Mouse (Mus musculus): ENCODE measurements around the gene Ces1e. TPM values are rescaled to one million over a fixed set of nuclear protein-coding genes. Genes with fewer than 3 reads are reported as not detected.
"Not testable (repeated sequence)": the region's sequence is repeated elsewhere in the genome, so short reads cannot be mapped to it uniquely, and the experiment has no call there.

The Ces1e gene
- total and polyA plus RNA-seq, 2 experiments from 2014 or later = not detected

- H3K4me1 ChIP-seq (ENCODE audit: insufficient read depth) = no peaks in the 10 kb centered on the region
- H3K27ac ChIP-seq (ENCODE audit: low read depth, low read length) = no peak overlapping the region
- H3K4me2 ChIP-seq (ENCODE audit: low read depth) = no peak overlapping the region
- no peaks in the 10 kb centered on the region for H3K36me3 ChIP-seq (ENCODE audit: insufficient read depth)
- no peak overlapping the region for H3K4me3 ChIP-seq (ENCODE audit: low read depth, low read length)
- DNase-seq (no peak), ATAC-seq (no peak)
- no peak overlapping the region for H3K9ac ChIP-seq
- TF ChIP-seq CTCF (IDR thresholded peaks at IDR 0.05; ENCODE audit: low read depth) = no peak
- 80% methylated on average over 3 of the region's 3 CpGs for WGBS
- H3K27me3 ChIP-seq (ENCODE audit: insufficient read depth, low read length) = no peaks in the 10 kb centered on the region
- no peaks in the 10 kb centered on the region for H3K9me3 ChIP-seq (ENCODE audit: low read length)
Observed at GRCm38 (mm10) chr8:93221896-93222295, 7.5 kb downstream of the Ces1e start.

- DNase-seq = no peak
- no peak for ATAC-seq
- no peak overlapping the region for H3K27ac ChIP-seq (ENCODE audit: low read depth, low read length)
Observed at GRCm38 (mm10) chr8:93217867-93218266, 11.6 kb downstream of the Ces1e start.

GRCm38 (mm10) chr8:93217375-93217774 is 12.0 kb downstream of the Ces1e start:
- no peak overlapping the region for H3K4me3 ChIP-seq (ENCODE audit: low read depth, low read length)
- ATAC-seq (no peak), DNase-seq (no peak)
- no peaks in the 10 kb centered on the region for H3K4me1 ChIP-seq (ENCODE audit: insufficient read depth)
- no peaks in the 10 kb centered on the region for H3K9me3 ChIP-seq (ENCODE audit: low read length)
- 76% methylated on average over 1 of the region's 1 CpGs for WGBS
- no peaks in the 10 kb centered on the region for H3K36me3 ChIP-seq (ENCODE audit: insufficient read depth)
- H3K27ac ChIP-seq (ENCODE audit: low read depth, low read length) = no peak overlapping the region
- no peak overlapping the region for H3K4me2 ChIP-seq (ENCODE audit: low read depth)
- no peak for TF ChIP-seq CTCF (IDR thresholded peaks at IDR 0.05; ENCODE audit: low read depth)
- H3K9ac ChIP-seq = no peak overlapping the region
- no peaks in the 10 kb centered on the region for H3K27me3 ChIP-seq (ENCODE audit: insufficient read depth, low read length)

More at GRCm38 (mm10) chr8:93217867-93218266, 11.6 kb downstream of the Ces1e start:
- no peaks in the 10 kb centered on the region for H3K36me3 ChIP-seq (ENCODE audit: insufficient read depth)
- no peaks in the 10 kb centered on the region for H3K27me3 ChIP-seq (ENCODE audit: insufficient read depth, low read length)
- TF ChIP-seq CTCF (IDR thresholded peaks at IDR 0.05; ENCODE audit: low read depth) = no peak; the same call in 1 of the 2 replicates
- H3K9me3 ChIP-seq (ENCODE audit: low read length) = no peaks in the 10 kb centered on the region
- no peak overlapping the region for H3K4me2 ChIP-seq (ENCODE audit: low read depth)
- H3K9ac ChIP-seq = no peak overlapping the region
- WGBS = 82% methylated on average over 4 of the region's 4 CpGs
- no peaks in the 10 kb centered on the region for H3K4me1 ChIP-seq (ENCODE audit: insufficient read depth)
- H3K4me3 ChIP-seq (ENCODE audit: low read depth, low read length) = no peak overlapping the region

- TF ChIP-seq CTCF (IDR thresholded peaks at IDR 0.05; ENCODE audit: low read depth) = no peak
- Histone ChIP-seq H3K36me3 (ENCODE audit: insufficient read depth) (no peaks in the 10 kb centered on the region), H3K4me3 (ENCODE audit: low read depth, low read length) (no peak overlapping the region), H3K27ac (ENCODE audit: low read depth, low read length) (no peak overlapping the region), H3K9me3 (ENCODE audit: low read length) (no peaks in the 10 kb centered on the region), H3K9ac (no peak overlapping the region), H3K4me1 (ENCODE audit: insufficient read depth) (no peaks in the 10 kb centered on the region), H3K27me3 (ENCODE audit: insufficient read depth, low read length) (no peaks in the 10 kb centered on the region), H3K4me2 (ENCODE audit: low read depth) (no peak overlapping the region)
- DNase-seq = no peak
- ATAC-seq = no peak
Observed at GRCm38 (mm10) chr8:93211091-93211490, 18.3 kb downstream of the Ces1e start.

- not testable (repeated sequence) for ATAC-seq; H3K4me2 ChIP-seq (ENCODE audit: low read depth); H3K4me1 ChIP-seq (ENCODE audit: insufficient read depth); H3K9ac ChIP-seq; DNase-seq; H3K27me3 ChIP-seq (ENCODE audit: insufficient read depth, low read length); H3K9me3 ChIP-seq (ENCODE audit: low read length); H3K4me3 ChIP-seq (ENCODE audit: low read depth, low read length); H3K36me3 ChIP-seq (ENCODE audit: insufficient read depth); H3K27ac ChIP-seq (ENCODE audit: low read depth, low read length)
- 46% methylated on average over 7 of the region's 7 CpGs for WGBS
Observed at GRCm38 (mm10) chr8:93199146-93199545, 30.3 kb downstream of the Ces1e start.

- Histone ChIP-seq H3K36me3 (ENCODE audit: insufficient read depth) (no peaks in the 10 kb centered on the region), H3K9me3 (ENCODE audit: low read length) (no peaks in the 10 kb centered on the region), H3K4me1 (ENCODE audit: insufficient read depth) (no peaks in the 10 kb centered on the region), H3K4me3 (ENCODE audit: low read depth, low read length) (no peak within 1 kb of the TSS), H3K9ac (no peak within 1 kb of the TSS), H3K27me3 (ENCODE audit: insufficient read depth, low read length) (no peaks in the 10 kb centered on the region), H3K27ac (ENCODE audit: low read depth, low read length) (no peak within 1 kb of the TSS), H3K4me2 (ENCODE audit: low read depth) (no peak within 1 kb of the TSS)
- no peak for ATAC-seq
- no peak for DNase-seq
- TF ChIP-seq CTCF (IDR thresholded peaks at IDR 0.05; ENCODE audit: low read depth) = no peak
- 83% methylated on average over 8 of the region's 8 CpGs for WGBS
Observed at GRCm38 (mm10) chr8:93197685-93198525, 31.5 kb downstream of the Ces1e start, which contains the start of gene Ces1d. TSS of gene Ces1d (minus strand) at chr8:93197838.

GRCm38 (mm10) chr8:93196436-93196835 is 33.0 kb downstream of the Ces1e start:
- H3K4me2 ChIP-seq (ENCODE audit: low read depth) = no peak overlapping the region
- WGBS = 90% methylated on average over 5 of the region's 5 CpGs
- H3K36me3 ChIP-seq (ENCODE audit: insufficient read depth) = no peaks in the 10 kb centered on the region
- no peaks in the 10 kb centered on the region for H3K9me3 ChIP-seq (ENCODE audit: low read length)
- ATAC-seq (no peak), DNase-seq (no peak)
- H3K27ac ChIP-seq (ENCODE audit: low read depth, low read length) = no peak overlapping the region
- H3K27me3 ChIP-seq (ENCODE audit: insufficient read depth, low read length) = no peaks in the 10 kb centered on the region
- H3K9ac ChIP-seq = no peak overlapping the region
- H3K4me3 ChIP-seq (ENCODE audit: low read depth, low read length) = no peak overlapping the region
- H3K4me1 ChIP-seq (ENCODE audit: insufficient read depth) = no peaks in the 10 kb centered on the region
- no peak for TF ChIP-seq CTCF (IDR thresholded peaks at IDR 0.05; ENCODE audit: low read depth)
